Mouse (Mus musculus): Measurements from ENCODE around the gene Nyap1. TPM values are rescaled to one million over a fixed set of nuclear protein-coding genes. Genes with fewer than 3 reads are reported as not detected.
"Not testable (repeated sequence)": the region's sequence is repeated elsewhere in the genome, so short reads cannot be mapped to it uniquely, and the experiment has no call there.

The Nyap1 gene
- polyA plus RNA-seq, 1 experiment from 2014 or later, result 0.47 TPM

DNA sequence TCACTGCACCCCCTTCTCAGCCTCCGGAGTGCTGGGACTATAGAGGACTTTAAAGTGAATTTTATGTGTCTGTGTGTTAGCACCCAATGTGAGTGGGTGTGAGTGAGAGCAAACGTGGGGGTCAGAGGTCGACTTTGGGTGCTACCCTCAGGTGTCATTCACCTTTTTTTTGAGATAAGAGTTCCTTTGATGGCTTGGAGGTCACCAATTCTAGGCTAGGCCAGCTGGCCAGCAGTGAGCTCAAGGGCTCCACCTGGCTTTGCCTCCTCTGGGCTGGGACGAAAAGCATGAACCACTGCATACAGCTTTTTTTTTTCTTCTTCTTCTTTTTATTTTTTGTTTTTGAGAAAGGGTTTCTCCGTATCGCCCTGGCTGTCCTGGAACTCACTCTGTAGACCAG, 14.6 kb downstream of the Nyap1 start:
- Histone ChIP-seq H3K4me1 (ENCODE audit: control insufficient read depth, insufficient read depth, low read length) (no peaks in the 10 kb centered on the region), H3K36me3 (ENCODE audit: control insufficient read depth, insufficient read depth, low read length) (0 out of 2 replicates have a peak, but pooled peaks cover 2% of the 10 kb centered on the region), H3K27ac (ENCODE audit: low read depth, low read length) (no peak overlapping the region), H3K27me3 (ENCODE audit: control insufficient read depth, insufficient read depth, low read length) (no peaks in the 10 kb centered on the region), H3K4me3 (ENCODE audit: low read depth, low read length) (no peak overlapping the region), H3K4me2 (no peak overlapping the region), H3K9me3 (replicated peaks; ENCODE audit: control insufficient read depth, low read length) (no peaks in the 10 kb centered on the region), H3K9ac (ENCODE audit: low read depth, low read length) (no peak overlapping the region)
- ATAC-seq (replicated peaks; ENCODE audit: insufficient number of reproducible peaks, low FRiP score, low TSS enrichment), result no peak
- 64% methylated on average over 6 of the region's 6 CpGs for WGBS (ENCODE audit: insufficient replicate concordance)

DNA sequence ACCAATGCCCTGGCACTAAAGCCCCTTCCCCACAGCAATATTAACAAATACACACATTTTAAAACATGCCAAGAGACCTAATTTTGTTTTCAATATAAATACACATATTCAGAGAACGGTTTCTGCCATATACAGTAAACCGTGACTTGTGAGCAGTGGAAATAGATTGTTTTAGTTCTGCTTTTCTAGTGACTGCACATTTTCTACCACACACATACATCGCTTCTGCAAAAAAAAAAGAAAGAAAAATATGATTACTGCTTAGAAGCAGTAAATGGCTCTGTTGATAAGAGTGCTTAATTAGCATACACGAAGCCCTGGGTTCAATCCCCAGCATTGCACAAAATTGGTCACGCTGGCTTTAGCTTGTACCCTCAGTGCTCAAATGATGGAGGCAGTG, 17.6 kb downstream of the Nyap1 start:
- Histone ChIP-seq H3K9me3 (replicated peaks; ENCODE audit: control insufficient read depth, low read length) (no peaks in the 10 kb centered on the region), H3K36me3 (ENCODE audit: control insufficient read depth, insufficient read depth, low read length) (no peaks in the 10 kb centered on the region), H3K4me2 (no peak overlapping the region), H3K4me1 (ENCODE audit: control insufficient read depth, insufficient read depth, low read length) (peaks cover 6% of the 10 kb centered on the region; the same call in 1 of the 2 replicates), H3K27me3 (ENCODE audit: control insufficient read depth, insufficient read depth, low read length) (no peaks in the 10 kb centered on the region), H3K9ac (ENCODE audit: low read depth, low read length) (no peak overlapping the region), H3K27ac (ENCODE audit: low read depth, low read length) (no peak overlapping the region), H3K4me3 (ENCODE audit: low read depth, low read length) (no peak overlapping the region)
- ATAC-seq (replicated peaks; ENCODE audit: insufficient number of reproducible peaks, low FRiP score, low TSS enrichment), result no peak
- 84% methylated on average over 5 of the region's 5 CpGs for WGBS (ENCODE audit: insufficient replicate concordance)

DNA sequence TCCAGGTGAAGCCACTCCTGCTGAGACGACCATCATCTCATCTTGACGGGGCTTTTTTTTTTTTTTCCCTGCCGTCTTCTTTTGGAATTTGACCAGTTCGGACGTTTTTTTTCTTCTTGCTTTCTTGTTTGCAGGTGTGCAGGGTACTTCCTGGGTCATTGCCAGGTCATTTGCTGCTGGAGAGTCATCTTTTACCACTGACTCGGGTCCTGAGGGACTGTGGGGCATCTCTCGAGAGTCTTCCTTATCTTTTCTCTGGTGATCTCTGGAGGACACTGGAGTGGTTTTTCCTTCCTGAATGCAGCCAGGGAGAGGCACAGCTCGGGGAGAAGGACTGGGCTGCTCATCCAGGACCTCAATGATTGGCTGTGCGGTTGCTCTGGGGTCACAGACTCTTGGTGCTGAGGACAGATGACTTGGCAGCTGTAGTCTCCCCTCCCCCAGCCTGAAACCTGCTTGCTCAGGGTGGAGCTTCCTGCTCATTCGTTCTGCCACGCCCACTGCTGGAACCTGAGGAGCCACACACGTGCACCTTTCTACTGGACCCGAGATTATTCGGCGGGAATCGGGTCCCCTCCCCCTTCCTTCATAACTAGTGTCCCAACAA, 20.7 kb downstream of the Nyap1 start:
- 13% methylated on average over 10 of the region's 16 CpGs for WGBS (ENCODE audit: insufficient replicate concordance)
- not testable (repeated sequence) for H3K9ac ChIP-seq (ENCODE audit: low read depth, low read length); H3K9me3 ChIP-seq (replicated peaks; ENCODE audit: control insufficient read depth, low read length); H3K36me3 ChIP-seq (ENCODE audit: control insufficient read depth, insufficient read depth, low read length); H3K27ac ChIP-seq (ENCODE audit: low read depth, low read length); H3K4me1 ChIP-seq (ENCODE audit: control insufficient read depth, insufficient read depth, low read length); H3K27me3 ChIP-seq (ENCODE audit: control insufficient read depth, insufficient read depth, low read length)
- peak overlapping the region; percentile 5; the same call in 1 of the 2 replicates for H3K4me3 ChIP-seq (ENCODE audit: low read depth, low read length)
- 0 out of 2 replicates have a peak, but pooled peaks have one; percentile 55 for ATAC-seq (replicated peaks; ENCODE audit: insufficient number of reproducible peaks, low FRiP score, low TSS enrichment)
- peak overlapping the region; percentile 57 for H3K4me2 ChIP-seq

DNA sequence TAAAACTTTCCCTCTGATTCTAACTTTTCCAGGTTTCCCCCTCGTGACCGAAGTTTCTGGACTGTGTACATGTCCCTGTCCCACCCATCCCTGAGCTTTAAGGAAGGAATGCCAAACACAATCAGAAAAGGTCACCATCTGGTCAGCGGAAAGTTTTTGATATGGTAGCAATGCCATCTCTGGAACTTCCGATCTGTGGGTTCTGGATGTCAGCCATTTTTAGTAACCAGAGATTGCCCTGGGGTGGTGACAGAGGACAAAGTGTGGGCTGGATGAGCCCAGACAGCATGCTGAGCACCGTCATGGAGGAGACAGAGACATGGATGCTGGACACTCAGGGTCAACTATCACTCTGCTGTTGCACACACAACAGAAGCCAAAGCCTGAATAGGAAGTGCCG, 22.3 kb downstream of the Nyap1 start:
- H3K36me3 ChIP-seq (ENCODE audit: control insufficient read depth, insufficient read depth, low read length), result no peaks in the 10 kb centered on the region
- WGBS (ENCODE audit: insufficient replicate concordance), result 42% methylated on average over 6 of the region's 6 CpGs
- 0 out of 2 replicates have a peak, but pooled peaks have one; percentile 49 for ATAC-seq (replicated peaks; ENCODE audit: insufficient number of reproducible peaks, low FRiP score, low TSS enrichment)
- H3K4me1 ChIP-seq (ENCODE audit: control insufficient read depth, insufficient read depth, low read length), result peaks cover 8% of the 10 kb centered on the region; the same call in 1 of the 2 replicates
- H3K27me3 ChIP-seq (ENCODE audit: control insufficient read depth, insufficient read depth, low read length), result no peaks in the 10 kb centered on the region
- H3K27ac ChIP-seq (ENCODE audit: low read depth, low read length), result 0 out of 2 replicates have a peak overlapping the region, but pooled peaks have one; percentile 46
- no peak overlapping the region for H3K9ac ChIP-seq (ENCODE audit: low read depth, low read length)
- no peak overlapping the region for H3K4me3 ChIP-seq (ENCODE audit: low read depth, low read length)
- H3K9me3 ChIP-seq (replicated peaks; ENCODE audit: control insufficient read depth, low read length), result no peaks in the 10 kb centered on the region
- H3K4me2 ChIP-seq, result peak overlapping the region; percentile 31

DNA sequence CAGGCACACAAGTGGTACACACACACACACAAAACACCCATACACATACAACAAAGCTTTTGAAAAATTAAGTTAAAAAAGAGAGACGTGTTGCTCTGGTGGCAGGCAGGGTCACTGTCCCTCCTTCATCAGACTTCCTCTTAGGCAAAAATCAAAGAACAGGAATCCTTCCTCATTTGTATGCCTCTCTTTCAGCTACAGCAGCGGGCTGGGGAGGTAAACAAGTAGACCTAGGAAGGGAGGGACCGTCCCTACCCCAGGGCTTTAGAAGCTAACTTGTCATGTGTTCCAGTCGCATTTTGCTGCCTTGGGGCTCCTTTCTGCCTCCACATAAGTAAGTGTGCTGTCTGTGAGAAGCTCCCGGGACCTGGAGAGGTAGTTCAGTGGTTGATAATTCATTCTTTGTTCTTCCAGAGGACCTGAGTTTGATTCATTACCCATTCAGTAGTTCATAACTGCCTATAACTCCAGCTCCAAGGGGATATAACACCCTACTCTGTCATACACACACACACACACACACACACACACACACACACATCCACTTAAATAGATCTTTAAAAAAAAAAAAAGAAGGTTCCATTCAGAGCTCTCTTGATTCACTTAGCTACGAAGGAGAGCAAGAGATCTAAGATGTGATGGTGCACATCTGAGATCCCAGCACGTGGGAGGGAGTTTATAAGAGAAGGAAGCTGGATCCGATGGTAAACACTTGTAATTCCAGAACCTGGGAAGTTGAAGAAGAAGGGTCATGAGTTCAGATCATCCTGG, 23.2 kb downstream of the Nyap1 start:
- Histone ChIP-seq H3K4me3 (ENCODE audit: low read depth, low read length) (no peak overlapping the region), H3K27me3 (ENCODE audit: control insufficient read depth, insufficient read depth, low read length) (no peaks in the 10 kb centered on the region)
- WGBS (ENCODE audit: insufficient replicate concordance), result 66% methylated on average over 8 of the region's 8 CpGs

DNA sequence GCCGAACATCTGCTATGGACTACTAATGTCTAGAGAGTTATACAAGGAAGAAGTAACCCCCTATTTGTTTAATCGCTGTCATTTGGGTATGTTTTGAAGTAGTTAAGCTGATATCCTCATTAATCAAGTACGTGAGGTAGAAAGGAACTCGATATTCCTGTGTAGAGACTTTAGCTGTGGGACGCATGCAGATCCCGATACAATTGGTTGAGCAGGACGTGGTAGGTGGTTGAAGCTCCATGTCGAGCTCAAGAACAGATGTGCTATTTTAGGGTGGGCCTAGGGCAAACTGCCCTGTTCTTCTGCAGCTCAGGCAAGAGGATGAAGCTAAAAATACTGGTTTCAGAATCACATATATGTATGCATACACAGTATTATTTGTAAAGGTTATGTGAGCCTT, 25.7 kb downstream of the Nyap1 start:
- ATAC-seq (replicated peaks; ENCODE audit: insufficient number of reproducible peaks, low FRiP score, low TSS enrichment), result no peak
- Histone ChIP-seq H3K4me3 (ENCODE audit: low read depth, low read length) (no peak overlapping the region), H3K27me3 (ENCODE audit: control insufficient read depth, insufficient read depth, low read length) (no peaks in the 10 kb centered on the region), H3K9ac (ENCODE audit: low read depth, low read length) (no peak overlapping the region), H3K36me3 (ENCODE audit: control insufficient read depth, insufficient read depth, low read length) (no peaks in the 10 kb centered on the region), H3K4me1 (ENCODE audit: control insufficient read depth, insufficient read depth, low read length) (peaks cover 8% of the 10 kb centered on the region; the same call in 1 of the 2 replicates), H3K9me3 (replicated peaks; ENCODE audit: control insufficient read depth, low read length) (no peaks in the 10 kb centered on the region), H3K27ac (ENCODE audit: low read depth, low read length) (no peak overlapping the region), H3K4me2 (no peak overlapping the region)
- 68% methylated on average over 8 of the region's 8 CpGs for WGBS (ENCODE audit: insufficient replicate concordance)

More for the DNA sequence above, 23.2 kb downstream of the Nyap1 start:
- no peak overlapping the region for H3K27ac ChIP-seq (ENCODE audit: low read depth, low read length)
- H3K9ac ChIP-seq (ENCODE audit: low read depth, low read length), result no peak overlapping the region
- no peak overlapping the region for H3K4me2 ChIP-seq
- no peak for ATAC-seq (replicated peaks; ENCODE audit: insufficient number of reproducible peaks, low FRiP score, low TSS enrichment)
- H3K4me1 ChIP-seq (ENCODE audit: control insufficient read depth, insufficient read depth, low read length), result peaks cover 8% of the 10 kb centered on the region; the same call in 1 of the 2 replicates
- H3K36me3 ChIP-seq (ENCODE audit: control insufficient read depth, insufficient read depth, low read length), result no peaks in the 10 kb centered on the region
- no peaks in the 10 kb centered on the region for H3K9me3 ChIP-seq (replicated peaks; ENCODE audit: control insufficient read depth, low read length)

DNA sequence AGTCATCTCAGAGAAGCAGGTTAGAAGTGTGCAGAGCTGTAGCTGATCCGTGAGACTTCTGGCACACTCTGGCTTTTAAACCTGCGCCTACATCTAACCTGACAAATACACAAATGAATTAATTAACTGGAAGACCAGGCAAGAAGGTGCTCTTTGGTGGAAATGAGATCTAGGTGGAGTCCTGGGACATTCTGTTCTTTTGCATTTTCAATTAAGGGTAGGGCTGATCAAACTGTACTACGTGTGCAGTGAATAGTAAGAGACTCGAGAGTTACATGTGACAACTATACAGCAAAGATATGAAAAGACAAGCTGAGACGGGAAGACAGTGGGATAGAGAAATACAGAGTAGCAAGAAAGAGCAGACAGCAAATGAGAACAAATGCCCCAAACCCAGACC, 28.0 kb downstream of the Nyap1 start:
- ATAC-seq (replicated peaks; ENCODE audit: insufficient number of reproducible peaks, low FRiP score, low TSS enrichment), result no peak
- no peak overlapping the region for H3K4me3 ChIP-seq (ENCODE audit: low read depth, low read length)
- no peaks in the 10 kb centered on the region for H3K9me3 ChIP-seq (replicated peaks; ENCODE audit: control insufficient read depth, low read length)
- H3K4me2 ChIP-seq, result no peak overlapping the region
- 76% methylated on average over 5 of the region's 5 CpGs for WGBS (ENCODE audit: insufficient replicate concordance)
- H3K36me3 ChIP-seq (ENCODE audit: control insufficient read depth, insufficient read depth, low read length), result no peaks in the 10 kb centered on the region
- H3K27me3 ChIP-seq (ENCODE audit: control insufficient read depth, insufficient read depth, low read length), result no peaks in the 10 kb centered on the region
- no peak overlapping the region for H3K27ac ChIP-seq (ENCODE audit: low read depth, low read length)
- H3K9ac ChIP-seq (ENCODE audit: low read depth, low read length), result no peak overlapping the region
- H3K4me1 ChIP-seq (ENCODE audit: control insufficient read depth, insufficient read depth, low read length), result no peaks in the 10 kb centered on the region

DNA sequence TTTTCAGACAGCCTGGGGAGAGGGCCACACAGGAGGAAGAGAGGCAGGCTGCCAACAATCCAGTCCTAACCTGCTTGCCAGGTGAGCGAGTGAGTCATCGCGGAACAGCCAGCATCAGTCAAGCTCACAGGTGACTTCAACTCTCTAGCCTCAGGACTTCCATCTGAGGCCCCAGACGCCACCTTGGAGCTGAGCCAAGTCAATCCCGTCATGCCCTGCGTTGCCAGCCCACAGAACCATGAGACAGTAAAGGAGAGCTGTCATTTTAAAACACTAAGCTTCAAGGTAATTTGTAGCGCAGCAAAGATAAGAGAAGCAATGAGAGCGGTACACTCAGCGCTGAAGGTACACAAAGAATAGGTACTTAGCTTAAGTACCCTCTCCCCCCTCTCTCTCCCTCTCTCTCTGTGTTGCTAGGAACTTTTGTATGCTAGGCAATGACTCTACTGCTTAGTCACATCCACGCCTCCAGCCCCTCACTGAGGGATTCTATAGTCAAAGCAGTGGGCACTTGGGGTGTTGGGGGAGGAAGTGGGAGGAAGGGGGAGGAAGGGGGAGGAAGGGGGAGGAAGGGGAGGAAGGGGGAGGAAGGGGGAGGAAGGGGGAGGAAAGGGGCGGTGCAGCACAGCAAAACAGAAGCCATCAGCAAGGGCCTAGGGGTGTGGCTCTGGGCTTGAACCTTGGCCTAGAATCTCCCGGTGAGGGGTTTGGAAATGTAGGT, 34.3 kb downstream of the Nyap1 start:
- Histone ChIP-seq H3K4me2 (no peak overlapping the region), H3K27ac (ENCODE audit: low read depth, low read length) (no peak overlapping the region), H3K4me3 (ENCODE audit: low read depth, low read length) (no peak overlapping the region), H3K27me3 (ENCODE audit: control insufficient read depth, insufficient read depth, low read length) (no peaks in the 10 kb centered on the region), H3K4me1 (ENCODE audit: control insufficient read depth, insufficient read depth, low read length) (0 out of 2 replicates have a peak, but pooled peaks cover 3% of the 10 kb centered on the region), H3K9me3 (replicated peaks; ENCODE audit: control insufficient read depth, low read length) (no peaks in the 10 kb centered on the region), H3K36me3 (ENCODE audit: control insufficient read depth, insufficient read depth, low read length) (no peaks in the 10 kb centered on the region), H3K9ac (ENCODE audit: low read depth, low read length) (no peak overlapping the region)
- 63% methylated on average over 12 of the region's 12 CpGs for WGBS (ENCODE audit: insufficient replicate concordance)
- ATAC-seq (replicated peaks; ENCODE audit: insufficient number of reproducible peaks, low FRiP score, low TSS enrichment), result no peak

Measured in heart, embryonic 11.5 days (tissue).